Mouse (Mus musculus): Measurements from ENCODE around the gene Spast. TPM values are rescaled to one million over a fixed set of nuclear protein-coding genes. Genes with fewer than 3 reads are reported as not detected.

Gene Spast
- polyA plus RNA-seq, 1 experiment from 2014 or later, result 13.0 TPM

GRCm38 (mm10) chr17:74402486-74403222 is 63.9 kb downstream of the Spast start:
- H3K9ac ChIP-seq, result no peak overlapping the region
- ATAC-seq (replicated peaks; ENCODE audit: low FRiP score), result peak; percentile 36; the same call in 1 of the 2 replicates
- H3K4me3 ChIP-seq (replicated peaks), result no peak overlapping the region
- 91% methylated on average over 12 of the region's 12 CpGs for WGBS
- H3K4me2 ChIP-seq, result no peak overlapping the region
- H3K4me1 ChIP-seq, result no peaks in the 10 kb centered on the region
- no peaks in the 10 kb centered on the region for H3K9me3 ChIP-seq (replicated peaks)
- H3K36me3 ChIP-seq, result peaks cover 55% of the 10 kb centered on the region
- peak overlapping the region; percentile 30; the same call in 1 of the 2 replicates for H3K27ac ChIP-seq
- no peaks in the 10 kb centered on the region for H3K27me3 ChIP-seq

DNA sequence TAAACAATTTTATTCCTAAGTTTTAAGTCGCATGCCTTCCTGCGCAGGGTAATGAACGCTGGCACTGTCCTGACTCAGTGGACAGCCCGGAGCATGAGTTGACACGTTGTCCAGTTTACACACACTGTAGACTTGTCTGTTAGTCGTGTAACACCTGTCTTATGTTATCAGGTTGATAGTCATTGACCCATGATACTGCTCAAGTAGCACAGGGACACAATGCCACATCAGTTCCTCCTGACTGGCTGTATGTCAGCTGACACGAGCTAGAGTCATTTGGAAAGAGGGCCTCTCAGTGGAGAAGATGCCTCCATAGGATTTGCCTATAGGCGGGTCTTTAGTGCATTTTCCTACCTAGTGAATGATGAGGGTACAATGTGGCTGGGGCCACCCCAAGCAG is 67.7 kb downstream of the Spast start:
- no peak overlapping the region for H3K27ac ChIP-seq
- peaks cover 82% of the 10 kb centered on the region for H3K36me3 ChIP-seq
- no peak for ATAC-seq (replicated peaks; ENCODE audit: low FRiP score)
- no peaks in the 10 kb centered on the region for H3K9me3 ChIP-seq (replicated peaks)
- H3K9ac ChIP-seq, result no peak overlapping the region
- no peaks in the 10 kb centered on the region for H3K4me1 ChIP-seq
- no peak overlapping the region for H3K4me2 ChIP-seq
- H3K4me3 ChIP-seq (replicated peaks), result no peak overlapping the region
- H3K27me3 ChIP-seq, result no peaks in the 10 kb centered on the region
- WGBS, result 85% methylated on average over 8 of the region's 8 CpGs

- Histone ChIP-seq H3K27me3 (no peaks in the 10 kb centered on the region), H3K27ac (no peak overlapping the region), H3K4me2 (no peak overlapping the region), H3K36me3 (peaks cover 85% of the 10 kb centered on the region), H3K9me3 (replicated peaks) (no peaks in the 10 kb centered on the region), H3K4me1 (no peaks in the 10 kb centered on the region), H3K9ac (no peak overlapping the region), H3K4me3 (replicated peaks) (no peak overlapping the region)
- no peak for ATAC-seq (replicated peaks; ENCODE audit: low FRiP score)
- 79% methylated on average over 4 of the region's 4 CpGs for WGBS
Measured at GRCm38 (mm10) chr17:74409722-74410121, 70.9 kb downstream of the Spast start.

GRCm38 (mm10) chr17:74413324-74413723 is 74.5 kb downstream of the Spast start:
- 86% methylated on average over 8 of the region's 8 CpGs for WGBS
- no peak overlapping the region for H3K4me2 ChIP-seq
- peaks cover 94% of the 10 kb centered on the region for H3K36me3 ChIP-seq
- no peak overlapping the region for H3K9ac ChIP-seq
- no peaks in the 10 kb centered on the region for H3K9me3 ChIP-seq (replicated peaks)
- H3K4me3 ChIP-seq (replicated peaks), result no peak overlapping the region
- no peaks in the 10 kb centered on the region for H3K4me1 ChIP-seq
- no peak for ATAC-seq (replicated peaks; ENCODE audit: low FRiP score)
- no peaks in the 10 kb centered on the region for H3K27me3 ChIP-seq
- no peak overlapping the region for H3K27ac ChIP-seq

GRCm38 (mm10) chr17:74414671-74415070 is 75.9 kb downstream of the Spast start:
- no peak overlapping the region for H3K9ac ChIP-seq
- no peak overlapping the region for H3K4me2 ChIP-seq
- H3K27me3 ChIP-seq, result no peaks in the 10 kb centered on the region
- WGBS, result 87% methylated on average over 1 of the region's 1 CpGs
- H3K36me3 ChIP-seq, result peaks cover 93% of the 10 kb centered on the region
- H3K4me1 ChIP-seq, result no peaks in the 10 kb centered on the region
- H3K27ac ChIP-seq, result no peak overlapping the region
- no peaks in the 10 kb centered on the region for H3K9me3 ChIP-seq (replicated peaks)
- no peak overlapping the region for H3K4me3 ChIP-seq (replicated peaks)
- no peak for ATAC-seq (replicated peaks; ENCODE audit: low FRiP score)

GRCm38 (mm10) chr17:74416841-74417360 is 78.1 kb downstream of the Spast start:
- peaks cover 93% of the 10 kb centered on the region for H3K36me3 ChIP-seq
- H3K4me2 ChIP-seq, result no peak overlapping the region
- H3K4me3 ChIP-seq (replicated peaks), result no peak overlapping the region
- H3K9ac ChIP-seq, result no peak overlapping the region
- no peaks in the 10 kb centered on the region for H3K9me3 ChIP-seq (replicated peaks)
- no peak overlapping the region for H3K27ac ChIP-seq
- H3K4me1 ChIP-seq, result no peaks in the 10 kb centered on the region
- ATAC-seq (replicated peaks; ENCODE audit: low FRiP score), result no peak
- WGBS, result 92% methylated on average over 8 of the region's 8 CpGs
- no peaks in the 10 kb centered on the region for H3K27me3 ChIP-seq

DNA sequence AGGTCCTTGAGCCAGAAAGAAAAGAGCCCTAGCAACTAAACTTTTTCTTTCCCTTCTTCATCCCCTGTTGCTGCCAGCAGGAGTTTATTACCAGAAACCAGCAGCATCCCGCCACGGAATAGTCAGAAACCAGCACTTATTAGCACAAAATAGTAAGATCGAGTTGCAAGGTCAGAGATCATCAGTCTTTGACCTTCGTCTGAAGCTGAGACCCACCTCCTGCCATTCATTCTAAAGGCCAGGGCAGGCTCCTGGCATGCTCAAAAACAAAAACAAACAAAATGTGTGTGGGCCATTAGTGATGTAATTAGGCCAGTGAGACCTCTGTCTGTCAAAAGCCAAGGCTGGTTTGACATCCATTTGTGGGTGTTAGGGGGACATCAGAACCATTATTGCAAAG is 79.4 kb downstream of the Spast start:
- no peaks in the 10 kb centered on the region for H3K9me3 ChIP-seq (replicated peaks)
- H3K4me1 ChIP-seq, result no peaks in the 10 kb centered on the region
- H3K27me3 ChIP-seq, result no peaks in the 10 kb centered on the region
- H3K4me2 ChIP-seq, result no peak overlapping the region
- H3K9ac ChIP-seq, result no peak overlapping the region
- no peak overlapping the region for H3K27ac ChIP-seq
- WGBS, result 43% methylated on average over 4 of the region's 4 CpGs
- no peak for ATAC-seq (replicated peaks; ENCODE audit: low FRiP score)
- H3K4me3 ChIP-seq (replicated peaks), result no peak overlapping the region
- H3K36me3 ChIP-seq, result peaks cover 90% of the 10 kb centered on the region

DNA sequence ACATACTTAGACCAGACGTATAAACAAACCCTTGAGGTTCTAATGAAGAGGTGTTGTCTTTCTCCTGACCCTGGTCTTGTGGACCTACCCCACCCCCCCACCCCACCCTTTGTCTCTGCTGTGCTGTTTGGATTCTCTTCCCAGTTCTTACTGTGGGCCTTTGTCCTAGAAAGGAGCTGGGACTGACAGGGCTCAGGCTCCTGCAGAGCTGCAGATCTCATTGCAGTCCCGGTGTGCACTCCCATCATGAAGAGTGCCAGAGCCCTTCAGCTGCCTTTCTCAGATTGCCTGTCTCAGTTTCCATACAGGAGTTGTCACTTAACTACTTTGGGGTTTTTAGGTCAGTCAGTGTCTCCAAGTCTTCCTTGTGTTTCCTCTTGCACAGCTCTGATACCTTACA is 81.9 kb downstream of the Spast start:
- H3K4me2 ChIP-seq, result no peak overlapping the region
- H3K36me3 ChIP-seq, result peaks cover 86% of the 10 kb centered on the region
- H3K4me1 ChIP-seq, result no peaks in the 10 kb centered on the region
- ATAC-seq (replicated peaks; ENCODE audit: low FRiP score), result no peak
- H3K4me3 ChIP-seq (replicated peaks), result no peak overlapping the region
- no peak overlapping the region for H3K9ac ChIP-seq
- no peak overlapping the region for H3K27ac ChIP-seq
- no peaks in the 10 kb centered on the region for H3K9me3 ChIP-seq (replicated peaks)
- no peaks in the 10 kb centered on the region for H3K27me3 ChIP-seq
- 92% methylated on average over 2 of the region's 2 CpGs for WGBS

- WGBS, result 94% methylated on average over 12 of the region's 12 CpGs
- Histone ChIP-seq H3K9ac (no peak overlapping the region), H3K27me3 (no peaks in the 10 kb centered on the region), H3K4me3 (replicated peaks) (no peak overlapping the region), H3K4me2 (no peak overlapping the region), H3K9me3 (replicated peaks) (no peaks in the 10 kb centered on the region), H3K27ac (no peak overlapping the region), H3K36me3 (peaks cover 76% of the 10 kb centered on the region), H3K4me1 (no peaks in the 10 kb centered on the region)
- ATAC-seq (replicated peaks; ENCODE audit: low FRiP score), result no peak
Measured at GRCm38 (mm10) chr17:74424401-74425005, 85.7 kb downstream of the Spast start.

DNA sequence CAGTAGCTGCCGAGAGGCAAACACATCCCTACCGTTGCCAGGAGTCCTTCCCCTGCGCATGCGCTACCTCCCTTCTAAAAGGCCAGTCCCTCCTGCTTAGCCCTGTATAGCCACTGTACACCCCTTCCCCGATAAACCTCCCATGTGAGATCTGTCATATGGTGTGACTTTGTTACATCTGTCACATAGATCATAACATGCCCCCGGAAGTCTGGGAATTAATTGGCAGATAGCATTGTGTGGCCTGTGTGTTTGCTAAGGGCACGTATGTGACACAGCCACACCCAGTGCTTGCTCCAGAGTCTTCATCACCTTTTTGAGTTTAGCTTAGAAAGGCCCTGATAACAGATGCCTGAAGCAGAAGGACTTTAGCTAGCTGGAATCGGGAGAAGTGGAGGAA is 91.3 kb downstream of the Spast start:
- Histone ChIP-seq H3K27ac (no peak overlapping the region), H3K27me3 (no peaks in the 10 kb centered on the region), H3K4me1 (no peaks in the 10 kb centered on the region), H3K4me2 (no peak overlapping the region), H3K4me3 (replicated peaks) (no peak overlapping the region), H3K9me3 (replicated peaks) (no peaks in the 10 kb centered on the region), H3K9ac (no peak overlapping the region), H3K36me3 (peaks cover 28% of the 10 kb centered on the region; the same call in 1 of the 2 replicates)
- 80% methylated on average over 8 of the region's 8 CpGs for WGBS
- no peak for ATAC-seq (replicated peaks; ENCODE audit: low FRiP score)

GRCm38 (mm10) chr17:74431481-74431880 is 92.7 kb downstream of the Spast start:
- Histone ChIP-seq H3K4me1 (no peaks in the 10 kb centered on the region), H3K4me3 (replicated peaks) (no peak overlapping the region), H3K9ac (no peak overlapping the region), H3K27ac (no peak overlapping the region), H3K4me2 (no peak overlapping the region), H3K36me3 (peaks cover 18% of the 10 kb centered on the region; the same call in 1 of the 2 replicates), H3K9me3 (replicated peaks) (no peaks in the 10 kb centered on the region), H3K27me3 (no peaks in the 10 kb centered on the region)
- WGBS, result 79% methylated on average over 13 of the region's 13 CpGs
- no peak for ATAC-seq (replicated peaks; ENCODE audit: low FRiP score)

- no peak overlapping the region for H3K27ac ChIP-seq
- H3K4me2 ChIP-seq, result no peak overlapping the region
Measured at GRCm38 (mm10) chr17:74432631-74433030, 93.8 kb downstream of the Spast start.

More at GRCm38 (mm10) chr17:74432631-74433030, 93.8 kb downstream of the Spast start:
- H3K4me1 ChIP-seq, result no peaks in the 10 kb centered on the region
- H3K9ac ChIP-seq, result no peak overlapping the region
- no peak overlapping the region for H3K4me3 ChIP-seq (replicated peaks)
- no peaks in the 10 kb centered on the region for H3K9me3 ChIP-seq (replicated peaks)
- no peaks in the 10 kb centered on the region for H3K27me3 ChIP-seq
- ATAC-seq (replicated peaks; ENCODE audit: low FRiP score), result no peak
- 89% methylated on average over 5 of the region's 5 CpGs for WGBS
- peaks cover 8% of the 10 kb centered on the region; the same call in 1 of the 2 replicates for H3K36me3 ChIP-seq
